Mouse (Mus musculus): ENCODE measurements around the gene Hpn. TPM values are rescaled to one million over a fixed set of nuclear protein-coding genes. Genes with fewer than 3 reads are reported as not detected.

The Hpn gene
- total RNA-seq, 2 experiments from 2014 or later = 2.1 to 3.4 TPM

DNA sequence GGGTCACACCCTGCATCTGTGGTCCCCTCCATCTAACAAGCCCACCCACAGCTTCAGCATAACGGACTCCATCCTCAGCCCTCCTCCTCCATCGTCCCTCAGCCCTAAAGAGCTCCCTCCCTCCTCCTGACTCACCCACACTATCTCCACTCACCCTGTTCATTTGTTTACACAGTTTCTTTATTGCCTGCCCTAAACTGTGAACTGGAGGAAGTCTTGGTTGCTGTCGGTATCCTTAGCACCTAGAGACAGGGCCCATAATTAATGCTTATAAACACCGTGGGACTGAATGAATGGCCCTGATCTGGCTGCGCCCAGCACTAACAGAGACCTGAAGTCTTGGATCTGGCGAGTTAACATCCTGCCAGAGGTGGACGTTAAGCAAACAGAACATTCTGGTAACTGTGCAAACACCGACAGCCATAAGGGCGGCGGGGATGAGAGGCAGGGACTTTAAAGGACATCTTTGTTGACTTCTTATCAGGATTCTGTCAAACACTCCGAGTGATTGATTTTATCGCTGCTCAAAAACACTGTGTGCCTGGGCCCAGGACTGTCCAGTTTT lies 30.6 kb upstream of the Hpn start:
- no peak for DNase-seq (ENCODE audit: low spot score)
- intact Hi-C loops (cut with DNase I) = no loop called here

DNA sequence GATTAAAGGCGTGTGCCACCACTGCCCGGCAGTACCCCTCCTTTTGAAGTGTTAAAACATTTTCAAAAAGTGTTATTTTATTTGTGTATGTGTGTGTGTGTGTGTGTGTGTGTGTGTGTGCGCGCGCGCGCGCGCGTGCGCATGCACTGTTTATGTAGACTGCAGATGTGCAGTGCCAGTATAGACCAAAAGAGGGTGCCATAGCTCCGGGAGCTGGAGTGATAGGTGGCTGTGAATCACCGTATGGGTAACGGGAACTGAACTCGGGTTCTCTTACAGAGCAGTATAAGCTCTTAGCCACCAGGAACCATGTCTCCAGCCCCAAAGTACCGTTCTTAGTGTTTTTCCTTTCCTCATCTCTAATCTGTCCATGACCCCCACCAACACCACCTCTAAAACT lies 29.8 kb upstream of the Hpn start:
- intact Hi-C loops (cut with DNase I) = no loop called here
- DNase-seq (ENCODE audit: low spot score) = no peak

DNA sequence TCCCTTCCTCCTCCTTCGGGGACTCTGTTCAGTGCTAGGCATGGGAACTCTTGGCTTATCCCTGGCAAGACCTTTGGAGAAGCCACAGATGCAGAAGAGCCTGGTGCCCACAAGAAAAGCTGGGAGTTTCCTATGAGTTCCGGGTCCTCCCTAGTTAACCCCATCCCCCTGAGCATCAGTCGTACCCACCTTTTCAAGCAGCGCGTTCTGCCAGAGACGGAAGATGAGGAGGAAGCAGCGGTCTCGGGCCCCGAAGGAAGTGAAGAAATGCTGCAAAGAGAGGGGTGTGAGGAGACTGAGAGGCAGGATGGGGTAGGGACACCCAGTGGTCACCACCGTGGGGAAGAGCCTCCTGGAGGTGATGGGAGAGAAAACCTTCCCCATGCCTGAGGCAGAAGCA lies 25.9 kb upstream of the Hpn start:
- DNase-seq (ENCODE audit: low spot score) = no peak
- intact Hi-C loops (cut with DNase I) = no loop called here

DNA sequence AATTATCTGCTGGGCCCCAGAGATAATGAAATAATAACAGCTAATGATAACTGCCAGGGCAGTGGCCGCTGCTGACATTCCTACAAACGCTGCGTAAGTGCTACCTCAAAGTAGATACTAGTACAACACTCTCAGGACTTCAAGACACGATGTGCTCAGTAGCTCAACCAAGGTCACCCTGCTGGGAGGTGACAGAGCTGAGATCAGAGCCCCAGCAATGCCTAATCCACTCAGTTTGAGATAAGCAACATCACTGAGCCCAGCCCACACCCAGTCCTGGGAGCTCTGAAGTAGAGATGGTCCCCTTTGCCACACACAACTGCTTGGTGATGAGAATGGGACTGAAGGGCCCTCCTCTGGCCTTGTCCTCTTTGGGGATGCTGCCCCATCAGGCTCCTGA lies 25.2 kb upstream of the Hpn start:
- intact Hi-C loops (cut with DNase I) = no loop called here

DNA sequence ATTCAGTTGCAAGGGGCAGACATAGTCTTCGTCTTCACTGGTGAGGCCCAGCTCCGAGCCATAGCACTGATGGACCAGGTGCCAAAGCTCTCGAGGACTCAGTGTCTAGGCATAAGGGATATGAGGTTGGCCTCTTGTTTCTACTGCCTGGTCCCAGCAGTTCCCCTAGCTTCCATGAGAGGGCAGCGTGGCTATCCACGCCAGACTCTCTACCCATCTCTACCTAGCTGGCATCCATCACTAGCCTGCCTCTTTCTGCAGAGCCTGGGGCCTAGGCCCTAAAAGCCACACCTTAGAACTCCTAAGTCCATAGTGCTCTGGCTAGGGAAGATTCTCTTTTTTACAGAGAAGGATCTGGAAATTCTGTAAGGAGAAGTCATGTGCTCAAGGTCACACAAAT lies 24.7 kb upstream of the Hpn start:
- no peak for DNase-seq (ENCODE audit: low spot score)
- intact Hi-C loops (cut with DNase I) = loop anchor here (1.0 kb wide), 1 partner anchor 33 kb away; no protein-coding TSS in a partner anchor

More for the DNA sequence above, 25.2 kb upstream of the Hpn start:
- DNase-seq (ENCODE audit: low spot score) = no peak

DNA sequence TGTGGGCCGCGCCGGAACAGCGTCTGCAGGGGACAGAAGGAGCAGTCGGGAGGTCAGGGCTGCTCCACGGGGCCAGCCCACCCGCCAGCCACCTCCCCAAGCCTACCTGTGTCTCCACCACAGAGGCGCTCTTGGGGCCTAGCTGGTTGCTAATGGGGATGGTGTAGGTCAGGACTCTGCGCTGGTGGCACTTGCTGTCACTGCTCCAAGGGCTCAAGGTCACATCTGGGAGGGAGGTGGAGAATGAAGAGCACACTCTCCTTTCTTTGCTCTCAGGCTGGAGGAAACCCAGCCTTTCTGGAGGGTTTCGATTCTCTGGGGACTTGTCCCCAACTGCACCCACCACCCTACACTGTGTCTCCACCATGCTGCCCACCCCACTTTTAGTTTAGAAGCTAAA lies 20.6 kb upstream of the Hpn start:
- no peak for DNase-seq (ENCODE audit: low spot score)
- intact Hi-C loops (cut with DNase I) = no loop called here

DNA sequence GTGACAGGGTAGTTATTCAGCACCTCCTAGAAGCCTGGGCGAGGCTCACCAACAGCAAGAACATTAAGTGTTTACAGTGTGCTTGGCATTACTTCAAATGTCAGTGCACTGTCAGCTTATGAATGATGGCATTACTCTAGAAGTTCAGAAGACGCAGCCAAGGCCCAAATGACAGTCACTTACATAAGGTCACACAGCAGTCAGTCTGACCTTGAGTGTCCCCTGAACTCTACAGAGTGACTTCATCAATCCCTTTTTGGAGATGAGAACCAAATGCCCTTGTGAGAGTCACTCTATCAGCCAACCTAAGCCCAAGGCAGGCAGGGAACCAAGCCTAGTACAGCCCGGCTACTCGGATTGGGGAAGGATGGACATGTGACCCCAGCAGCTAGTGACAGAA lies 16.8 kb upstream of the Hpn start:
- no peak for DNase-seq (ENCODE audit: low spot score)
- intact Hi-C loops (cut with DNase I) = no loop called here

DNA sequence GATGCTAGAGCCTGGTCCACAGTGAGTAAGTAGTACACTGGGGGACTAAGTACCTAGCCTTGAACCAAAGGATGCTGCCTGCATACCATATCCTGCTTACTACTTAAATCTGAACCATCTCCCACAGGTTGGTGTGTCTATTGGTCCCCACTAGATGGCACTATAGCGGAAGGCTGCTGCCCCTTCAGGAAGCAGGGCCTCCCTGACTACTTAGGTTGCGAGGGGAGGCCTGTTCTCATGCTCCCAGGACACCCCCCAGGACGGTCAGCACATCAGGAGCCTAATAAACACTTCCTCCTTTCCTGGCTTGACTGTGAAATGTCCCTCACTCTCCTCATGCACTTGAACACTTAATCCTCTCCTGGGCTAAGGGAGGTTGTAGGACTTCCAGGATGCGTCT lies 15.8 kb upstream of the Hpn start:
- intact Hi-C loops (cut with DNase I) = no loop called here
- DNase-seq (ENCODE audit: low spot score) = no peak

DNA sequence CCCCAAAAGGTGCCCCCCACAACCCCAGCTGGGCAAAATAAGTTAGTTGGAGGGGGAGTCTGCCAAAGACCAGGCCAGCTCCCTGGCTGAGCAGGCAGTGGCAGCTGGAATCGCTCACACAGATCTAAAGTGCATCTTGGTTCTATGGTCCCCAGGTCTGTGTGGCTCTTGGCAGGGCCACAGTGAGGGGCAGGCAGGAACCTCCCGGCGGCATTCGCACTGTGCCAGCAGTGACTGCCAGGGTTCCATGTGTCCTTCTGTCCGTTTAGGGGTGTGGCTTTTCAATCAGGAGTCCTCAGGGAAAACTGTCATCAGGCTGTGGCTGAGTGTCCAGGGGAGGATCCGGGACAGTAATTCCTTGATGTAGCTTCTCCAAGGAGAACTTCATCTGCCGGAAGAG lies 15.1 kb upstream of the Hpn start:
- no peak for DNase-seq (ENCODE audit: low spot score)
- intact Hi-C loops (cut with DNase I) = no loop called here

DNA sequence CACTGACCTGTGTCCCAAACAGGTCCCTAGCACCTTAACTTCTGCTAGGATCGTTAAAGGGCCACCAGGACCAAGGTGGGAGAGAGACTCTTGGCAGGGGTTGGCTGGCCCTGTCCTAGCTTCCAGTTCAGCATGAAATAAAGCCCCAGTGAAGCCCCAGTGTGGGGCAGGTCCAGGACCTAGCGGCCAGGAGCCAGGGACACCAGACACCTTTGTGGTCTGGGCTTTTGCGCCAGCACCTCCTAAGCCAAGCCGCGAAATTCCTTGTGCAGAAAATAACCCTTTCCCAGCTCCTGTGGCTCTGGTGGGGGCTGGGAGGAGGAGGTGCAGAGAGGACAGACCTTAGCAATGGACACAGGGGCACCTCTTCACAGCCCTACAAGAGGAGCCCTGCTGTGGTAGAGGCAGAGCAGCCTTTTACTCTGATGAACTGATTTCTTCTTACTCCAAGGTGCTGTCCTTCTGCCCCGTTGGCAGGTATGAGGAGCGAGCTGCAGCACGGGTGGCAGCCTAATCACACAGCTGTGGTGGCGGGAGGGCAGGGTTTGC lies 13.1 kb upstream of the Hpn start:
- no peak for DNase-seq (ENCODE audit: low spot score)
- intact Hi-C loops (cut with DNase I) = no loop called here

DNA sequence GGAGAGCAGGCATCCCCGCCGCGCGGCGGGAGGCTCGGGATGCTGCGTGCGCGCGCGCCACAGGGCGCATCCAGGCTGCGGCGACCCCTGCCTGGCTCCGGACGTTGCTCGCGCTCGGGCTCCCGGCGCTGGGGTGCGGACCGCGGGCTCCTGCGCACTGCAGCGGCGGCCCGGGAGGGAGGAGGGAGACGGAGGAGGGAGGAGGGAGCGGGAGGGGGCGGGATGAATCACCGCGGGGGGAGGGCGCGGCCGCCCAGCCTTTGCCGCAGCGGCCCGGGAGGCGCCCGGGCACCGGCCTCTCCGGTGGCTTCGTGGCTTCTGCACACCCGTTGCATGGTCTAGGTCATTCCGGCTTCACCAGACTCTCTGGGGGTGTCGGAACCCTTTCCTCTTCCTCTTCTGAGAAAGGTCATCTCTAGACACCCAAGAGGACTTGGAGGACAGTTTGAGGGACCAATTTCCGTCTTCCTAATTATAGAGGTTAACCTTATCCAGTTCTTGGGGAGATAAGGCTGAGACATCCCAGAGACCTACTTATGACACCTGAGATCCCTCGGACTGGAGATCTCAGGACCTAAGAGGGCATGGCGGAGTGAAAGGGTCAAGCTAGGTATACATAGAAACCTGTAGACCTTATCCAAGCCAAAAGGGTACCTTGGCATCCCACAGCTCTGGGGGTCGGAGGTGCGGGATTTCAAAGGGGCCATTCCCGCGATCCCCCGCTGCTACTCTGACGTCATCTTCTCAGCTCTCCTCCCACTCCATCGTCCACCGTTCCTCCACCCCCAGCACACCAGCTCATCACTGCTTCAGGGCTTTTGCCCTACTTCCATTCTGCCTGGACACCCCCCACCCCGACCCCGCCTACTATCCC lies 12.0 kb upstream of the Hpn start, which contains the start of gene Scn1b:
Gene Scn1b, minus strand, starts transcription at position 153 of the 874 bp plus-strand sequence.
- intact Hi-C loops (cut with DNase I) = no loop called here
- DNase-seq (ENCODE audit: low spot score) = peak; percentile 49

DNA sequence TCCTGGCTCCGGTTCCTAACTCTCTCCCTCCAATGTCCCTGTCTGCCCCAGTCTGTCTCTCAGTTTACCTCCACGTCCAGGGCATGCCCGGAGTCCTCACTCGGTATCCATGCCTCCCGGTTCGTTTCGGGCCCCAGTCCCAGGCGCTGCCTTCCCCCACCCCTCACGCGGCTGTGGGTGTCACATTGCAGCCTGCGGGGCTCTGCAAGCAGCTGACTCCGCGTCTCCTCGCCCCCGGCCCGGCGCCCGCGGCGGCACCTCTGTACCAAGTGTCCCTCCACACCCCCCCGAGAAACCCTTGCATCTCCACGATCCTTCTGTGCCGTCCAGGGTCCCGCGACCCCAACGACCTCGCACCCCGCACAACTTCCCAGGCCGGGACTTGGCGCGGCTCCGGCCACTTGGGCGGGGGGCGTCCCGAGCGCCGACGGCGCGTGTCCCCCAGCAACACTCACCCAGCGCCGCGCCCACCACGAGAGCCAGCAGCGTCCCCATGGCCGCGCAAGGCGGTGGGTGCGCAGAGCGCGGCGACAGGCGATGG lies 11.2 kb upstream of the Hpn start:
- DNase-seq (ENCODE audit: low spot score) = no peak
- intact Hi-C loops (cut with DNase I) = no loop called here

DNA sequence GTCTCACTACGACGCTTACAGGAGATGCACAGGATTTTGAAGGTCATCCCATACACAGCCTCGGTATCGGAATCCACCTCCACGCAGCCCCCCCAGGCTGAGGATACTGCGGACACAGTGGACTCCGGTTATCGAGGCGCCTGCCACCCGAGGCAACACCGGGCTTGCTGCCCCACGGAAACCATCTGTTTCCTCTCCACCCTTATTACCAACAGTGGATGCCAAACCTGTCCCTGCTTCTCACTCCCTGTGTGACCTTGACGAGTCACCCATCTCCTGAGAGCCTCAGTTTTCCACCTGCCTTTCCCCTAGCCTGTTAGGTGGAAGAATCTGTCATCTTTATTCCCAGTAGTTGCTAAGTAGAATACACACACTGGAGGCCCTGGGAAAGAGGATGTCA lies 10.0 kb upstream of the Hpn start:
- intact Hi-C loops (cut with DNase I) = no loop called here
- DNase-seq (ENCODE audit: low spot score) = no peak

DNA sequence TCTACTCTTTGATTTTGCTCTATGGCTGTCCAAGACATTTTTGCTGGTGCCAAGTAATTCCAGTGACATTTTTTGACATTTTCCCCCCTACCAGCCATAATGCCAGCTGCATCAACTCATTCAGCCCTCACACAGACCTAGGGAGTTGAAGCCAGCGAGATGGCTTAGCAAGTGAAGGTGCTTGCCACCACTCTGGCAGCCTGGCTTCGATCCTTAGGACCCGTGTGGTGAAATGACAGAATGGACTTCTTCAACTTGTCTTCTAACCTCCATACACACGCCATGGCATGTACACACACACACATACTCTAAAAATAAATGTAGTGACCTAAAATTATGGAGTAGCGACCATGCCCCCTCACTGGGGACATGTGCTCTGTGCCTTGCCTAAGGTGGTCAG lies 9.3 kb upstream of the Hpn start:
- intact Hi-C loops (cut with DNase I) = no loop called here
- no peak for DNase-seq (ENCODE audit: low spot score)

DNA sequence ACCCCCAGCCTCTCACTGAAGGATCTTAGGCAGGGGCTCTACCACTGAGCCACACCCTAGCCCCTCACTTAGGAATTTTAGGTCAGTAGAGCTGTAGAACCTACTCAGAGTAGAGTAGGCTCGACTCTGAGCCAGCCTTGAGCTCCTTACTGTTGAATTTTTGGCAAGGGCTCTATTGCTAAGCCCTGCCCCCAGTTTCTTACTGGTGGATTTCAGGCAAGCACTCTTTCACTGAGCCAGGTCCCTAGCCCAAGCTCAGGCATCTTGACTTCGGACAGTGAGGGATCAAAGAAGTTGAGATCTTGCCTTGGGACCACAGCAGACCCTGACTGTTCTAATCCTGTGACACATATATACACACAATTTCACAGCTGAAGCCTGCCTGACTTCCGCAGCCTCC lies 8.6 kb upstream of the Hpn start:
- DNase-seq (ENCODE audit: low spot score) = no peak
- intact Hi-C loops (cut with DNase I) = no loop called here

DNA sequence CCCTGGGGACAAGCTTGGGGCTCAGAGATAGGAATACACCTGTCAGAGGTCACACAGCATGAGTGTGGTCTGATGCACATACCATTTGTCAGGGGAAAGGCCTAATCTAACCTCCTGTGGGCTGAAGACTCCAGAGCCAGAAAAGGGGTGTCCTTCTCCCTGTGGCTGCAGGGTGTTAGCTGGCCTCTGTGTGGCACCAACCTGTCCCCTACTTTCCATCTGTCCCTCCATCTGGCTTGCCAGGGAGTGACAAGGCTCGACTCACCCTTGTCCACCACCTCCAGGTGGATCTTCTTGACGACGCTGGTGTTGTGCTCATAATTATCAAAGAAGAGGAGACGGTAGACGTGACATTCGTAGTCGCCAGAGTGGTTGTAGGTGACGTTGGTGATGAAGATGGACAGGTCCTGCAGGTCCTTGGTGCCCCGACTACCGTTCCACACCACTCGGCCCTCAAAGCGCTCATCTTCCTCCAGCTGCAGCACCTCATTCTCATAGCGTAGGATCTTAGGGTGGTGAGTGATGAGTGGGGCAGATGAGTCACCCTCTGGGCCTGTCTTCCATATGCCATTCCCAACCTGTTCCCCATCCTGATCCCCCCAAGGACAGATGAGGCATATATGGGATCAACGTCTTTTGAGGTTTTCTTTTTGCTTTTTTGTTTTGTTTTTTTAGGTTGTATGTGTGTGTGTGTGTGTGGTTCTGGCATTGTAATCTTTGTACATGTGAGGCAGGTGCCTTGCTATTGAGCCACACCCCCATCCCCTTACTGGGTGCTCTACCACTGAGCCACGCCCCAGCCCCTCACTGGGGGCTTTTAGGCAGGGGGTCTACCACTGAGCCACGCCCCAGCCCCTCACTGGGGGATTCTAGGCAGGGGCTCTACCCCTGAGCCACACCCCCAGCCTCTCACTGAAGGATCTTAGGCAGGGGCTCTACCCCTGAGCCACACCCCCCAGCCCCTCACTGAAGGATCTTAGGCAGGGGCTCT lies 7.8 kb upstream of the Hpn start:
- intact Hi-C loops (cut with DNase I) = no loop called here
- no peak for DNase-seq (ENCODE audit: low spot score)

DNA sequence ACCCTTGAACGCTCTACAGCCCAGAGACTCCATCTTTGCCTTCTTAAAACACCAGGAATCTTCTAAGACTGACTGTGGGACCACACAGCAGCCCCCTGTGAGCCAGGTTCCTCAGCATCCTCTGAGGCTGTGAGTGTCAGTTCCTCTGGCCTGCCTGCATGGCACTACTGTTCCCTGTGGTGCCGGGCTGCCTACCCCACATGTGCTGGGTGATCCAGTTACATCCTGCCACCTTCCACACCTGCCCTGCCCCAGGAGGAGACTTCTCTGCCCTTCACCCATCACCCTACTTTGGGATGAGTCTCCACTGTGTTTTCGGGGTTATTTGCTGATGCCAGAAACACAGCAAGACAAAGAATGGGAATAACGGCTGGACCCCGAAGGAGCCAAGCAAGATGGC lies 4.5 kb upstream of the Hpn start:
- intact Hi-C loops (cut with DNase I) = no loop called here
- no peak for DNase-seq (ENCODE audit: low spot score)

DNA sequence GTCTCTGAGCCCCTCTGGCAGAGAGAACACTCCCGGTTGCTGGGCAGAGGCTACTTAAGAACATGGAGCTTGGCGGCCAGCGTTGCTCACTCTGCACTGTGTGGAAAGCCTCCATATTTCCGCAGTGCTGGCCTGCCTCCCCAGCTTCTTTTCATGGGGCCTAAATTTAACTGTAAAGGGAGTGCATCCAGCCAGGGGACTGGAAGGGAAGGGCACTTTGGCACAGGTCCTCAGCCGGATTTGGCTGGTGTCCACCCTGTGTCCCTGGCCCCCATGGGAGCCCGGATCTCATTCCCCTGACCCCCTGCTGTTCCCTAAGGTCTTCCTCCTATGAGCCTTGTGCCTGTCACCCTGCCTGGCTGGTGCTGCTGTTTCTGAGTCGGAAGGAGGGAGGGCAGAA lies 3.4 kb upstream of the Hpn start:
- intact Hi-C loops (cut with DNase I) = no loop called here
- peak; percentile 26 for DNase-seq (ENCODE audit: low spot score)

DNA sequence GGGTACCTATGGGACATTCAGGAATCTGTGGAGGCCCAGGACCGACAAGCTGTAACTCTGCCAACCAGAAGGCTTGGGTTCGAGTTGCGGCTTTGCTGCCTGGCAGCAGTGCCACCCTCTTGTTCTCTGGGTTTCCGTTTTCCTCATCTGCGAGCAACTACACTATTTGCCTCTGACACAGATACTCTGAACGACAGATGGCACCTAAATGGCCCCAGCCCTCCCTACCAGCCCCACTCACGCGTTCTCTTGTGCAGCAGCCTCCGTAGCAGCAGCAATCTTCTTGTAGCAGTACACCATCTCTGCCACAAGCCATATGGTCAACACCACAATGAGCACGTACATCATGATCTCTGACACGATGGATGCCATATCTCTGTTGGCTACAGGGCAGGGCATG lies 2.4 kb upstream of the Hpn start:
- no peak for DNase-seq (ENCODE audit: low spot score)
- intact Hi-C loops (cut with DNase I) = no loop called here

DNA sequence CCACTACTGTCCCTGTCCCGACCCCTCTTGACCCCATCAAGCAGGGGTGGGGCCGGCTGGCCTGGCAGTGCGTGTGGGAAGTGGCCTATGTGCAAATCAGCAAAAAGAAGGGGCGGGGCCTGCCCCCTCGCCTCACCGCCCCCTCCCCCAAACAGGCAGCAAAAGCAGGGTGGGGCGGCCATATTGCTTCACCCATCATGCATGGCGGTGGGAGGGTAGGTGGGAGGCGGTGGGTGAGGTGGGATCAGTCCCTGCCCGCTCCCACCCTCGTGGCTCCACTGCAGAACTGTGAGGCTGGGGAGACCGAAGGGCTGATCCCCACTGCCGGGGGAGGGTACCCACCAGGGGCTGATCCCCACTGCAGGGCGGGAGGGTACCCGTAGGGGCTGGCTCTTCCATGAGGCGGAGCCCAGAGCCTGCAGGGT lies 1.6 kb upstream of the Hpn start:
- DNase-seq (ENCODE audit: low spot score) = no peak
- intact Hi-C loops (cut with DNase I) = no loop called here
